Mouse (Mus musculus) liver, embryonic 11.5 days (tissue): ENCODE data around the gene Nrxn3. TPM values are rescaled to one million over a fixed set of nuclear protein-coding genes. Genes with fewer than 3 reads are reported as not detected.

Experiments
- ATAC-seq: fragments of 200-750 bp; cut with Nextera tagmentation; replicated peaks from 2 replicates; pipeline ENCODE4 v1.8.0; 2017; ENCODE audit warnings: moderate number of reproducible peaks, mild to moderate bottlenecking, moderate TSS enrichment, moderate library complexity; ENCODE audit not compliant: low FRiP score
- DNase-seq: peaks from one replicate; pipeline ENCODE4 v3.0.0-alpha.2; 2017; ENCODE audit warnings: low spot score
- H3K27ac ChIP-seq: fragments of 300-500 bp; sonication (generic); 2 replicates; pipeline ENCODE4 v1.5.1; 2014; ENCODE audit warnings: mild to moderate bottlenecking, low read depth, low read length, control low read depth
- H3K27me3 ChIP-seq: fragments of 300-500 bp; sonication (generic); replicated peaks from 2 replicates; pipeline ENCODE4 v1.6.1; 2014; ENCODE audit warnings: low read length, mixed read lengths; ENCODE audit not compliant: control insufficient read depth, insufficient read depth
- H3K36me3 ChIP-seq: fragments of 300-500 bp; sonication (generic); 2 replicates; pipeline ENCODE4 v1.6.1; 2014; ENCODE audit warnings: mild to moderate bottlenecking, low read length, moderate library complexity, mixed read lengths; ENCODE audit not compliant: control insufficient read depth, insufficient read depth
- H3K4me1 ChIP-seq: fragments of 300-500 bp; sonication (generic); replicated peaks from 2 replicates; pipeline ENCODE4 v1.6.1; 2014; ENCODE audit warnings: low read length, mixed read lengths; ENCODE audit not compliant: control insufficient read depth, insufficient read depth
- H3K4me2 ChIP-seq: fragments of 300-500 bp; sonication (generic); 2 replicates; pipeline ENCODE4 v1.6.1; 2014; ENCODE audit warnings: mild to moderate bottlenecking, control low read depth, moderate library complexity
- H3K4me3 ChIP-seq: fragments of 300-500 bp; sonication (generic); 2 replicates; pipeline ENCODE4 v1.5.1; 2014; ENCODE audit warnings: low read depth, low read length, control low read depth
- H3K9ac ChIP-seq: fragments of 300-500 bp; sonication (generic); 2 replicates; pipeline ENCODE4 v1.6.1; 2014; ENCODE audit warnings: low read depth, low read length, control low read depth
- H3K9me3 ChIP-seq: fragments of 300-500 bp; sonication (generic); 2 replicates; pipeline ENCODE4 v1.6.1; 2016; ENCODE audit warnings: low read length, inconsistent platforms, mixed read lengths; ENCODE audit not compliant: control insufficient read depth
- WGBS: fragments of 180-500 bp; shearing (Covaris S2); extraction: QIAGEN DNeasy Blood & Tissue Kit; methylation state at CpG from one replicate; pipeline ENCODE4 v1.1.7; 2014; 5-methylcytosine and 5-hydroxymethylcytosine counted together
- polyA plus RNA-seq: library from polyadenylated mRNA; unstranded; fragments of >200 nt; fragmentation: Nextera tagmentation; extraction: Ambion mirVana; gene quantifications from 2 replicates; pipeline ENCODE4 v1.2.1, GENCODE M21; 2014

The Nrxn3 gene
- polyA plus RNA-seq, 1 experiment from 2014 or later, result 3.3 TPM

GRCm38 (mm10) chr12:88926306-88926705, 203.6 kb downstream of the Nrxn3 start:
- Histone ChIP-seq H3K36me3 (no peaks in the 10 kb centered on the region), H3K4me3 (no peak overlapping the region), H3K27me3 (no peaks in the 10 kb centered on the region), H3K4me1 (no peaks in the 10 kb centered on the region), H3K9ac (no peak overlapping the region), H3K4me2 (no peak overlapping the region), H3K9me3 (no peaks in the 10 kb centered on the region), H3K27ac (no peak overlapping the region)
- DNase-seq (no peak), ATAC-seq (no peak)
- WGBS, result 86% methylated on average over 4 of the region's 4 CpGs

DNA sequence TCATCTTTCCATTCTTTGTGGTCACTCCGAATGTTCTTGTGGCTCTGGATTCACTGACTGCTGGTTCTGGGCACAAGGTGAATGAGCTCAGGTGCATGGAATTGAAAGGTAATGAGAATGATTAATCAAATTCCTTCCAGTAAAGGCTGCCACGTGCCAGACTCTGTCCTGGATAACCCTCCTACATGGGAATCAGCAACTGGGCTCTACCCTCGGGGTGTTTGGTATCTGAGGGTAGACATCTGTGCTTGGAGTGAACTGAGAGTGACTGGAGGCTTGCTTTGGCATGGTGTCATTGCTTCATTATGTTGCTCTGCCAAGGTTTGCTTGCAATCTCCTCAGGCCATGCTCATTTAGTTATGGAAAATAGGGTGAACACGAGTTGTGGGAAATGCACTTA, 209.0 kb downstream of the Nrxn3 start:
- H3K36me3 ChIP-seq, result no peaks in the 10 kb centered on the region
- no peak overlapping the region for H3K4me3 ChIP-seq
- H3K27ac ChIP-seq, result no peak overlapping the region
- no peaks in the 10 kb centered on the region for H3K4me1 ChIP-seq
- WGBS, result 58% methylated on average over 4 of the region's 4 CpGs
- no peak for ATAC-seq
- no peak overlapping the region for H3K9ac ChIP-seq
- H3K4me2 ChIP-seq, result no peak overlapping the region
- DNase-seq, result no peak
- no peaks in the 10 kb centered on the region for H3K27me3 ChIP-seq
- H3K9me3 ChIP-seq, result no peaks in the 10 kb centered on the region

DNA sequence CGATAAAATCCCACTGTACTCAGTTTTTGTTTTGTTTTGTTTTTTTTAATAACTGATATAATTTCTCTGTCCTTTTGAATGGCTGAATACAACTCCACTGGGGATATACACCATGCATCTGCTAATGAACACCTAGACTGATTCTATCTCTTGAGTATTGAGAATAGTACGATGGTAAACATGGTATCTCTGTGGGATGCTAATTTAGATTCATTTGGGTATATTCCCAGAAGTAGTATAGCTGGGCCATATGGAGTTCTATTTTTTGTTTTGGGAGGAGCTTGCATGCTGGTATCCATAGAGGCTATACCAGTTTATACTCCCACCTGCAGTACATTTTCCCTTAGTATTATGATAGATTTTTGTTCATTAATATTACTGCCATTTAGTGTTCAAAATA, 217.0 kb downstream of the Nrxn3 start:
- H3K36me3 ChIP-seq, result no peaks in the 10 kb centered on the region
- no peaks in the 10 kb centered on the region for H3K9me3 ChIP-seq
- WGBS, result 78% methylated on average over 2 of the region's 2 CpGs
- no peak for ATAC-seq
- H3K27me3 ChIP-seq, result no peaks in the 10 kb centered on the region
- H3K4me2 ChIP-seq, result no peak overlapping the region
- H3K4me1 ChIP-seq, result no peaks in the 10 kb centered on the region
- H3K4me3 ChIP-seq, result no peak overlapping the region
- no peak overlapping the region for H3K9ac ChIP-seq
- no peak overlapping the region for H3K27ac ChIP-seq
- no peak for DNase-seq

GRCm38 (mm10) chr12:88944967-88945366, 222.3 kb downstream of the Nrxn3 start:
- Histone ChIP-seq H3K9me3 (no peaks in the 10 kb centered on the region), H3K4me1 (no peaks in the 10 kb centered on the region), H3K27ac (no peak overlapping the region), H3K27me3 (no peaks in the 10 kb centered on the region), H3K4me3 (no peak overlapping the region), H3K36me3 (no peaks in the 10 kb centered on the region), H3K9ac (no peak overlapping the region), H3K4me2 (no peak overlapping the region)
- 58% methylated on average over 3 of the region's 3 CpGs for WGBS
- DNase-seq (no peak), ATAC-seq (no peak)

- H3K4me3 ChIP-seq, result no peak overlapping the region
- no peaks in the 10 kb centered on the region for H3K4me1 ChIP-seq
- no peak overlapping the region for H3K4me2 ChIP-seq
- 84% methylated on average over 2 of the region's 2 CpGs for WGBS
- no peak for ATAC-seq
- H3K27me3 ChIP-seq, result no peaks in the 10 kb centered on the region
- no peak overlapping the region for H3K27ac ChIP-seq
- no peak for DNase-seq
- H3K36me3 ChIP-seq, result no peaks in the 10 kb centered on the region
- H3K9me3 ChIP-seq, result no peaks in the 10 kb centered on the region
- H3K9ac ChIP-seq, result no peak overlapping the region
These were observed 227.2 kb downstream of the Nrxn3 start for GRCm38 (mm10) chr12:88949870-88950269.

- DNase-seq, result no peak
- H3K4me2 ChIP-seq, result no peak overlapping the region
These were observed 230.4 kb downstream of the Nrxn3 start for GRCm38 (mm10) chr12:88952937-88953600.

GRCm38 (mm10) chr12:88953801-88954200, 231.1 kb downstream of the Nrxn3 start:
- no peak overlapping the region for H3K4me2 ChIP-seq
- H3K27me3 ChIP-seq, result no peaks in the 10 kb centered on the region
- H3K27ac ChIP-seq, result no peak overlapping the region
- no peaks in the 10 kb centered on the region for H3K36me3 ChIP-seq
- no peaks in the 10 kb centered on the region for H3K9me3 ChIP-seq
- 58% methylated on average over 4 of the region's 4 CpGs for WGBS
- H3K9ac ChIP-seq, result no peak overlapping the region
- no peak overlapping the region for H3K4me3 ChIP-seq
- no peak for ATAC-seq
- H3K4me1 ChIP-seq, result no peaks in the 10 kb centered on the region
- DNase-seq, result no peak

More at GRCm38 (mm10) chr12:88952937-88953600, 230.4 kb downstream of the Nrxn3 start:
- ATAC-seq, result no peak
- Histone ChIP-seq H3K36me3 (no peaks in the 10 kb centered on the region), H3K9me3 (no peaks in the 10 kb centered on the region), H3K27me3 (no peaks in the 10 kb centered on the region), H3K4me3 (no peak overlapping the region), H3K9ac (no peak overlapping the region), H3K27ac (no peak overlapping the region), H3K4me1 (no peaks in the 10 kb centered on the region)
- 66% methylated on average over 7 of the region's 7 CpGs for WGBS

- Histone ChIP-seq H3K9ac (no peak overlapping the region), H3K4me2 (no peak overlapping the region), H3K4me1 (no peaks in the 10 kb centered on the region), H3K36me3 (no peaks in the 10 kb centered on the region), H3K27ac (no peak overlapping the region), H3K9me3 (no peaks in the 10 kb centered on the region), H3K27me3 (no peaks in the 10 kb centered on the region), H3K4me3 (no peak overlapping the region)
- 78% methylated on average over 3 of the region's 3 CpGs for WGBS
- ATAC-seq (no peak), DNase-seq (no peak)
These were observed 234.8 kb downstream of the Nrxn3 start for GRCm38 (mm10) chr12:88957431-88957830.

DNA sequence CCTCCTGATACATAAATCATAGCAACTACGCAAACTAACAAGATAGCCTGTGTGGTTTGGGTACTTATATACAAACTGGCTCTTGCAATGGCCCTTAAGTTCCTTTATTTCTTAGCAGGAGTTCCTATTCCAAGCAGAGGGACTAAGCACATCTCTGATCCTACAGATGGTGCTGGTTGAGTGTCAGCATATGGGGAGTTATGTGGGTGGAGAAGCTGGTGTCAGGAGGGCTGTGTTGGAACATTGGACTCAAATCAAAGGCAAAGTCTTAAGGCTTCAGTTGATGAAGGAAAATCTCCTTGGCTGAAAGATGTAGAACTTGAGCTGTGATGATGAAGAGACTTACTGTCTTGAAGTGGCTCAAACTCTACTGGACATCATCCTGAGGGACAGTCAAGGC, 238.1 kb downstream of the Nrxn3 start:
- Histone ChIP-seq H3K4me2 (no peak overlapping the region), H3K4me1 (no peaks in the 10 kb centered on the region), H3K9ac (no peak overlapping the region), H3K27me3 (no peaks in the 10 kb centered on the region), H3K4me3 (no peak overlapping the region), H3K36me3 (no peaks in the 10 kb centered on the region), H3K27ac (no peak overlapping the region), H3K9me3 (no peaks in the 10 kb centered on the region)
- WGBS, result 91% methylated on average over 1 of the region's 1 CpGs
- DNase-seq (no peak), ATAC-seq (no peak)
